Mouse (Mus musculus): ENCODE results near the gene D630045J12Rik.
A peak's percentile ranks its signal among the peaks of the same experiment; 100 is the strongest.

The D630045J12Rik gene

GRCm38 (mm10) chr6:38253736-38254641 lies at the start of gene D630045J12Rik:
D630045J12Rik (minus strand) TSS chr6:38254009.
- DNase-seq = peak; percentile 91

GRCm38 (mm10) chr6:38298761-38299401 lies 45.1 kb upstream of the D630045J12Rik start, which contains the start of gene Zc3hav1l:
Zc3hav1l (minus strand) TSS chr6:38299259.
- peak; percentile 86 for DNase-seq

GRCm38 (mm10) chr6:38298246-38298635 lies 44.4 kb upstream of the D630045J12Rik start:
- DNase-seq = peak; percentile 27

- DNase-seq = no peak
These were observed 43.9 kb upstream of the D630045J12Rik start for GRCm38 (mm10) chr6:38297580-38298245.

GRCm38 (mm10) chr6:38293708-38294107 lies 39.9 kb upstream of the D630045J12Rik start:
- DNase-seq = peak; percentile 16

GRCm38 (mm10) chr6:38292871-38293646 lies 39.2 kb upstream of the D630045J12Rik start:
- no peak for DNase-seq

GRCm38 (mm10) chr6:38284422-38284821 lies 30.6 kb upstream of the D630045J12Rik start:
- no peak for DNase-seq

- DNase-seq = no peak
These were observed 10.7 kb upstream of the D630045J12Rik start for GRCm38 (mm10) chr6:38264466-38264865.

- DNase-seq = no peak
These were observed 9.8 kb upstream of the D630045J12Rik start for GRCm38 (mm10) chr6:38263393-38264159.

GRCm38 (mm10) chr6:38261877-38262276 lies 8.1 kb upstream of the D630045J12Rik start:
- no peak for DNase-seq

GRCm38 (mm10) chr6:38257506-38257905 lies 3.7 kb upstream of the D630045J12Rik start:
- DNase-seq = peak; percentile 30

- DNase-seq = no peak
These were observed 3.0 kb upstream of the D630045J12Rik start for GRCm38 (mm10) chr6:38256793-38257192.

- DNase-seq = no peak
These were observed 2.0 kb upstream of the D630045J12Rik start for GRCm38 (mm10) chr6:38255794-38256193.

GRCm38 (mm10) chr6:38252766-38253735 lies 758 bp downstream of the D630045J12Rik start:
- peak; percentile 38 for DNase-seq

GRCm38 (mm10) chr6:38252139-38252538 lies 1.7 kb downstream of the D630045J12Rik start:
- peak; percentile 19 for DNase-seq

- DNase-seq = no peak
These were observed 2.3 kb downstream of the D630045J12Rik start for GRCm38 (mm10) chr6:38251464-38251863.

- DNase-seq = no peak
These were observed 6.4 kb downstream of the D630045J12Rik start for GRCm38 (mm10) chr6:38247362-38247761.

GRCm38 (mm10) chr6:38244806-38245205 lies 9.0 kb downstream of the D630045J12Rik start:
- DNase-seq = no peak

- DNase-seq = no peak
These were observed 9.6 kb downstream of the D630045J12Rik start for GRCm38 (mm10) chr6:38244167-38244566.

- DNase-seq = no peak
These were observed 11.0 kb downstream of the D630045J12Rik start for GRCm38 (mm10) chr6:38242833-38243232.

Measured in kidney, postnatal 10 days (tissue).